Mouse (Mus musculus) left cerebral cortex, adult 9 months (tissue): ENCODE results near the gene Wdr91.
A peak's percentile ranks its signal among the peaks of the same experiment; 100 is the strongest.

Experiments used
- DNase-seq, 2 experiments: peaks; one replicate each; pipeline ENCODE4 v3.0.0; 2022; ENCODE audit warnings: low spot score in 2 of 2

The Wdr91 gene

GRCm38 (mm10) chr6:34862791-34863403, 47.8 kb downstream of the Wdr91 start, which contains the start of gene Tmem140:
TSS of gene Tmem140 (plus strand) at chr6:34863146.
- no peak for DNase-seq

GRCm38 (mm10) chr6:34862381-34862780, 48.3 kb downstream of the Wdr91 start:
- DNase-seq: no peak

- DNase-seq: no peak
These were observed 49.1 kb downstream of the Wdr91 start for GRCm38 (mm10) chr6:34861546-34862053.

- DNase-seq: peak; percentile 37 to 44
These were observed 78.3 kb downstream of the Wdr91 start for GRCm38 (mm10) chr6:34832352-34832751.
